Mouse (Mus musculus) forebrain, embryonic 11.5 days (tissue): Measurements from ENCODE around the gene Crabp1. TPM values are rescaled to one million over a fixed set of nuclear protein-coding genes. Genes with fewer than 3 reads are reported as not detected.
A peak's percentile ranks its signal among the peaks of the same experiment; 100 is the strongest.

Source experiments
- ATAC-seq: fragments of 200-750 bp; cut with Nextera tagmentation; replicated peaks from 2 replicates; pipeline ENCODE4 v1.8.0; 2017; ENCODE audit warnings: moderate TSS enrichment; ENCODE audit not compliant: low FRiP score
- DNase-seq: peaks from one replicate; pipeline ENCODE4 v3.0.0-alpha.2; 2017; ENCODE audit warnings: low spot score
- H3K27ac ChIP-seq: fragments of 300-500 bp; sonication (generic); 2 replicates; pipeline ENCODE4 v1.5.1; 2014; ENCODE audit warnings: low read depth, low read length
- H3K27me3 ChIP-seq: fragments of 300-500 bp; sonication (generic); 2 replicates; pipeline ENCODE4 v1.6.1; 2014; ENCODE audit warnings: mild to moderate bottlenecking, low read length, mixed read lengths; ENCODE audit not compliant: control insufficient read depth, insufficient read depth
- H3K36me3 ChIP-seq: fragments of 300-500 bp; sonication (generic); 2 replicates; pipeline ENCODE4 v1.6.1; 2014; ENCODE audit warnings: mild to moderate bottlenecking, low read length, moderate library complexity, mixed read lengths; ENCODE audit not compliant: control insufficient read depth, insufficient read depth
- H3K4me1 ChIP-seq: fragments of 300-500 bp; sonication (generic); replicated peaks from 2 replicates; pipeline ENCODE4 v1.6.1; 2014; ENCODE audit warnings: low read length, mixed read lengths; ENCODE audit not compliant: control insufficient read depth, insufficient read depth
- H3K4me2 ChIP-seq: fragments of 300-500 bp; sonication (generic); 2 replicates; pipeline ENCODE4 v1.6.1; 2014; ENCODE audit warnings: low read depth, mild to moderate bottlenecking, low read length, moderate library complexity, mixed read lengths; ENCODE audit not compliant: severe bottlenecking
- H3K4me3 ChIP-seq: fragments of 300-500 bp; sonication (generic); 2 replicates; pipeline ENCODE4 v1.5.1; 2014; ENCODE audit warnings: low read depth, low read length
- H3K9ac ChIP-seq: fragments of 300-500 bp; sonication (generic); 2 replicates; pipeline ENCODE4 v1.6.1; 2014; ENCODE audit warnings: low read length
- H3K9me3 ChIP-seq: fragments of 300-500 bp; sonication (generic); 2 replicates; pipeline ENCODE4 v1.6.1; 2016; ENCODE audit warnings: low read length, mixed read lengths; ENCODE audit not compliant: control insufficient read depth
- WGBS: fragments of 180-500 bp; shearing (Covaris S2); extraction: QIAGEN DNeasy Blood & Tissue Kit; methylation state at CpG from one replicate; pipeline ENCODE4 v1.1.7; 2014; 5-methylcytosine and 5-hydroxymethylcytosine counted together
- polyA plus RNA-seq: library from polyadenylated mRNA; unstranded; fragments of >200 nt; fragmentation: Nextera tagmentation; extraction: Ambion mirVana; gene quantifications from 2 replicates; pipeline ENCODE4 v1.2.1, GENCODE M21; 2014

The Crabp1 gene
- polyA plus RNA-seq: 219 and 275 TPM in 2 replicates

- under 1% methylated on average over 44 of the region's 45 CpGs for WGBS
These were observed at the start of gene Crabp1 for GRCm38 (mm10) chr9:54764561-54765217. Gene Crabp1 (plus strand): TSS chr9:54764748.

GRCm38 (mm10) chr9:54715776-54716175, 48.8 kb upstream of the Crabp1 start:
- Histone ChIP-seq H3K4me1 (no peaks in the 10 kb centered on the region), H3K9me3 (no peaks in the 10 kb centered on the region), H3K36me3 (no peaks in the 10 kb centered on the region; the same call in 1 of the 2 replicates), H3K4me3 (no peak overlapping the region), H3K27ac (no peak overlapping the region), H3K27me3 (no peaks in the 10 kb centered on the region), H3K9ac (no peak overlapping the region), H3K4me2 (no peak overlapping the region)
- ATAC-seq (no peak), DNase-seq (no peak)
- 97% methylated on average over 3 of the region's 3 CpGs for WGBS

More at GRCm38 (mm10) chr9:54764561-54765217, at the start of gene Crabp1:
- peaks cover 32% of the 10 kb centered on the region for H3K27me3 ChIP-seq
- H3K4me1 ChIP-seq: peaks cover 8% of the 10 kb centered on the region
- DNase-seq (peak; percentile 73), ATAC-seq (0 out of 2 replicates have a peak, but pooled peaks have one; percentile 27)
- peak within 1 kb of the TSS; percentile 34 for H3K4me3 ChIP-seq
- H3K27ac ChIP-seq: no peak within 1 kb of the TSS
- no peaks in the 10 kb centered on the region for H3K9me3 ChIP-seq
- H3K36me3 ChIP-seq: no peaks in the 10 kb centered on the region
- H3K9ac ChIP-seq: peak within 1 kb of the TSS; percentile 41
- H3K4me2 ChIP-seq: peak within 1 kb of the TSS; percentile 60

DNA sequence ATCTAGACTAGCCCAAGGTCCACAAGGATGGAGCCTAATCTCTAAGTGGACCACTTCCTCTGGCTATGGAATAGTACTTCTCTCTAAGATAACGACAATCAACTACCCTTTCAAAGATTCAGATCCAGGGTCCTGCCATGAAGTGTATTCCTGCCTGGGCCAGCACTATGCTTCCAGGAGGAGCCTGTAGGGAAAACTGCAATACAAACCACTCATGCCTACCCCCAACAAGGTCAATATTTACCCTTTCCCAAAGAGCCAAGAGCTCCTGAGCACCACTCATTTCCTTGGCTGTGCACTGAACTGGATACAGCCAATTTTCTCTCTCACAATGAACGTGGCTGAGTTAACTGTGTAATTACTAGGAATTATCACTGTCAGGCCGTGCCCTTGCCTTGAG, 47.0 kb upstream of the Crabp1 start:
- 84% methylated on average over 3 of the region's 3 CpGs for WGBS
- no peaks in the 10 kb centered on the region for H3K27me3 ChIP-seq
- no peaks in the 10 kb centered on the region for H3K9me3 ChIP-seq
- ATAC-seq (no peak), DNase-seq (no peak)
- no peak overlapping the region for H3K27ac ChIP-seq
- no peak overlapping the region for H3K4me2 ChIP-seq
- H3K4me3 ChIP-seq: no peak overlapping the region
- no peaks in the 10 kb centered on the region for H3K4me1 ChIP-seq
- H3K9ac ChIP-seq: no peak overlapping the region
- H3K36me3 ChIP-seq: peaks cover 3% of the 10 kb centered on the region; the same call in 1 of the 2 replicates

DNA sequence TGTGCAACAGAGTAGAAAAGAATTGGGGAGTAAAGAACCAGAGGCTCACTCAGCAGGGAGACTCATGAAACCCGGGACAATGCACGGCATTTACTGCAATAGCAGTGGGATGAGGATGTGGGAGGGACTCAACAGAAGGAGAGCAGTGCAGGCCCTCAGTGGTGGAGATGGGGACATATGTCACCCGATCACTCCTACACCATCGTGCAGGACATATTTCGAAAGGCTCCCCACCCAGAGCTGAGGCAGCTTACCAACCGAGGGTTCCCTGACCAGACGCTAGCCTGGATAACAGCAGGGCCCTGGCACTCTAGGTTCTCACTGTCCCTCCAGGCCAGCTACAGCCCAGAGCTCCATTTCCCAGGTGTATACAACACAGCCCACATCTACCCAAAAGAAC, 42.4 kb upstream of the Crabp1 start:
- Histone ChIP-seq H3K4me1 (no peaks in the 10 kb centered on the region), H3K27ac (no peak overlapping the region), H3K27me3 (no peaks in the 10 kb centered on the region), H3K4me2 (no peak overlapping the region), H3K4me3 (no peak overlapping the region), H3K9me3 (no peaks in the 10 kb centered on the region), H3K9ac (no peak overlapping the region), H3K36me3 (peaks cover 3% of the 10 kb centered on the region; the same call in 1 of the 2 replicates)
- DNase-seq (no peak), ATAC-seq (no peak)
- WGBS: 84% methylated on average over 7 of the region's 7 CpGs

DNA sequence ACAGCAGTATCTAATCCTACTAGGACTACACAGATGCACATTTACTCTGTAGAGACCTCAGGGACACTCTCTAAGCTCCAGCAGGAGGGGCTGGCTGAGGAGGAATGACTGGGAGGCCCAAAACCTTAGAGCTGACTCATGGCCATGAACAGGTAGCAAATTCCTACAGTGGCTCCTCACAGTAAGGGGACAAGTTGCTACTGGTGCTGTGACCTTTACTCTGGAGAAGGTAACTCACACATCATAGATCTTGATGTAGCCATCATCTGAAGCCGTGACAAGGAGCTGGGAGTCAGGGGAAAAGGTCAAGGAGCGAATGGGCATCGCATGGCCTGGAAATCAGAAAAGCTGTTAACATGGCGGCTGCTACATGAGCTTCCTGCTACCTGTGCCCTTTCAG, 42.0 kb upstream of the Crabp1 start:
- Histone ChIP-seq H3K4me3 (no peak overlapping the region), H3K4me2 (no peak overlapping the region), H3K27ac (no peak overlapping the region), H3K9ac (no peak overlapping the region), H3K27me3 (no peaks in the 10 kb centered on the region), H3K4me1 (no peaks in the 10 kb centered on the region), H3K36me3 (peaks cover 3% of the 10 kb centered on the region; the same call in 1 of the 2 replicates), H3K9me3 (no peaks in the 10 kb centered on the region)
- 97% methylated on average over 4 of the region's 4 CpGs for WGBS
- ATAC-seq: no peak
- no peak for DNase-seq

DNA sequence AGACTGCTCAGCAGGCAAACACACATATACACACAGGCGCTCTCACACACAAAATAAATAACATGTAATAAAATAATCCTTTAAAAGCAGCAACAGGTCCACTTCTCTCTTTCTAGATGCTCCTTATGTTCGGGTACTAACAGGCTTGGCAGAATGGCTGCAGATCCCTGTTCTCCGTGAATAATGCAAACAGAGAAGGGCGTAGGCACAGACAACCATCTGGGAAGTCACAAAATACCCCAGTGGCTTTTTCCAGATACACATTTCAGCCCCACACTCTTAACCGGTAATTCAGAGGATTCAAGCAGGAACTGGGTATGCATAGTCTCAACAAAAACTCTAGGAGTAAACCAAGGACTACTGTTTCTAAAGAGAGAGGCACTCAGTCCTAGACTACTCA, 38.2 kb upstream of the Crabp1 start:
- H3K4me1 ChIP-seq: no peaks in the 10 kb centered on the region
- no peaks in the 10 kb centered on the region for H3K9me3 ChIP-seq
- no peak overlapping the region for H3K27ac ChIP-seq
- WGBS: 84% methylated on average over 5 of the region's 5 CpGs
- H3K4me2 ChIP-seq: no peak overlapping the region
- H3K9ac ChIP-seq: no peak overlapping the region
- no peak overlapping the region for H3K4me3 ChIP-seq
- no peaks in the 10 kb centered on the region for H3K27me3 ChIP-seq
- no peak for DNase-seq
- no peak for ATAC-seq
- H3K36me3 ChIP-seq: peaks cover 3% of the 10 kb centered on the region; the same call in 1 of the 2 replicates

GRCm38 (mm10) chr9:54732122-54732521, 32.4 kb upstream of the Crabp1 start:
- H3K27ac ChIP-seq: no peak overlapping the region
- no peak for ATAC-seq

DNA sequence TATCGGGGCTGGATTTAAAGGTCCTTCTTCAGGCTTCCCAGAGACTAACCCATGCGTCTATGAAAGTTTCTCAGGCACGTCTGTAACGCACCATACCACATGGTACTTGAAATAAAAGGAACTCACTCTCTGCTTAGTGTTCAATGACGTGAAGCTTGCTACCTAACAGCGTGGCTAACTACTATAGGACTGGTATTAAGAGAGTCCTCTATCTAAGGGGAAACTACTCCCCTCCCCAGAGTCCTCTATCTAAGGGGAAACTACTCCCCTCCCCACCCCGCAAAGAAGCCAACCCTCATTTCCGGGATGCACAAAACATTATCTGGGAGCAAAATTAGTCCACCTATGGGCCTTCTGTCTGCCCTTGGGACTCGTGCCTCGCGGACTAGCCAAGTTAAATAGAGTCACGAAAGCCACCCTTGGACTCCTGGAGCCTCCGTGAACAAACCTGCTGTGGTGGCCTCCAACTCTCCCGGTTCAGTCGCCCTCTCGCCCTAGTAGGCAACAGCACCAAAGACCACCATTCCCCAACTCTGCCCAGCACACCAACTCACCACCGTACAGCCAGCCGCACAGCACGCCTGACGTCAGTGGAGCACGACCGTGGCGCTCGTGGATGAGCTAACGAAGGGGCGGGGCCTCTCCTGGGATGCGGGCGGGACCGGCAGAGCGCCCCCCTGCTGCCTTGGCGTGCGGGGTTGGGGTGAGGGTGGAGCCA, 30.5 kb upstream of the Crabp1 start, which contains the start of gene Wdr61:
Wdr61 (minus strand) TSS at position 599 of the 718 bp plus-strand sequence.
- Histone ChIP-seq H3K4me3 (peak within 1 kb of the TSS; percentile 64), H3K4me1 (0 out of 2 replicates have a peak, but pooled peaks cover 5% of the 10 kb centered on the region), H3K9ac (peak within 1 kb of the TSS; percentile 75), H3K4me2 (peak within 1 kb of the TSS; percentile 72), H3K27ac (peak within 1 kb of the TSS; percentile 46; the same call in 1 of the 2 replicates), H3K36me3 (no peaks in the 10 kb centered on the region; the same call in 1 of the 2 replicates), H3K9me3 (no peaks in the 10 kb centered on the region), H3K27me3 (no peaks in the 10 kb centered on the region)
- ATAC-seq (peak; percentile 96), DNase-seq (peak; percentile 99)
- WGBS: 2% methylated on average over 32 of the region's 32 CpGs

More at GRCm38 (mm10) chr9:54732122-54732521, 32.4 kb upstream of the Crabp1 start:
- Histone ChIP-seq H3K36me3 (no peaks in the 10 kb centered on the region; the same call in 1 of the 2 replicates), H3K27me3 (no peaks in the 10 kb centered on the region), H3K4me2 (no peak overlapping the region), H3K4me3 (no peak overlapping the region), H3K9ac (no peak overlapping the region), H3K9me3 (no peaks in the 10 kb centered on the region), H3K4me1 (0 out of 2 replicates have a peak, but pooled peaks cover 5% of the 10 kb centered on the region)
- no peak for DNase-seq
- WGBS: 80% methylated on average over 2 of the region's 2 CpGs
